Mouse (Mus musculus) CH12.LX (cell line): Measurements from ENCODE around the gene Tcl1b5.
"Not testable (repeated sequence)": the region's sequence is repeated elsewhere in the genome, so short reads cannot be mapped to it uniquely, and the experiment has no call there.

ENCODE experiments used
- CTCF ChIP-seq, 2 experiments: IDR thresholded peaks in 1 of 2; conservative IDR thresholded peaks in 1 of 2; 2 replicates each; pipeline ENCODE4 v1.5.1; 2011 to 2012; ENCODE audit warnings: low read depth in 2 of 2, low read length in 2 of 2, improper control_type of control experiment in 1 of 2, inconsistent platforms in 1 of 2, mild to moderate bottlenecking in 1 of 2, moderate library complexity in 1 of 2
- KAT2A ChIP-seq: IDR thresholded peaks from 2 replicates; pipeline ENCODE4 v1.6.1; 2012; ENCODE audit warnings: low read length, improper control_type of control experiment, inconsistent platforms; ENCODE audit not compliant: insufficient replicate concordance
- MXI1 ChIP-seq: IDR thresholded peaks from 2 replicates; pipeline ENCODE4 v1.6.1; 2011; ENCODE audit warnings: mild to moderate bottlenecking, low read depth, low read length, improper control_type of control experiment
- NRF1 ChIP-seq: IDR thresholded peaks from 2 replicates; pipeline ENCODE4 v1.6.1; 2014; ENCODE audit warnings: low read depth, mild to moderate bottlenecking, inconsistent platforms, low read length, improper control_type of control experiment, moderate library complexity
- POLR2A ChIP-seq: IDR thresholded peaks from 2 replicates; pipeline ENCODE4 v1.6.1; 2011; ENCODE audit warnings: low read depth, mild to moderate bottlenecking, improper control_type of control experiment, low read length
- POLR2AphosphoS2 ChIP-seq: IDR thresholded peaks from 2 replicates; pipeline ENCODE4 v1.6.1; 2011; ENCODE audit warnings: low read depth, low read length, improper control_type of control experiment
- TBP ChIP-seq: conservative IDR thresholded peaks from 2 replicates; pipeline ENCODE4 v1.6.1; 2011; ENCODE audit warnings: low read depth, low read length, improper control_type of control experiment
- USF1 ChIP-seq: IDR thresholded peaks from 2 replicates; pipeline ENCODE4 v1.6.1; 2014; ENCODE audit warnings: low read depth, mild to moderate bottlenecking, inconsistent platforms, low read length, improper control_type of control experiment
- ZC3H11A ChIP-seq: IDR thresholded peaks from 2 replicates; pipeline ENCODE4 v1.6.1; 2012; ENCODE audit warnings: low read depth, mild to moderate bottlenecking, inconsistent platforms, low read length, improper control_type of control experiment

DNA sequence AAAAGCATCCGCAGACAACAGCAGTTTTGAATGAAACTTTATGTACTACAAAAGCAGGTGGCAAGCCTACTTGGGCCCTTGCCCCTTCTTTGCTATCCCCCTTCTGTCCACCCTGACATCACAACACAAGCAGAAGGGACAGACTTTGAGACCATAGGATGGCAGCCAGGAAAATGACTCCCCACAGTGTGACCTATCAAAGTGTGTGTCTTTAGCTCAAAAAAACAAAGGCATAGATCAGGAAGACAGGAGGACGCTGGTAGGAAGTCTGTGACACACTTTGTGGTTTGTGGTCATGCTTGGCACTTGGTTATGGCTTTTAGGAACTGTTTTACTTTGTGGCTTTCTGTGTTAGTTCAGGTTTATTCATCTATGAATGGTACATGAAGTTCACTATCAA lies 42.0 kb upstream of the Tcl1b5 start:
- not testable (repeated sequence) for TF ChIP-seq CTCF (conservative IDR thresholded peaks at IDR 0.05 in 1 of 2, IDR thresholded peaks at IDR 0.05 in 1 of 2; ENCODE audit: low read depth in 2 of 2, low read length in 2 of 2); TBP; MXI1; KAT2A; POLR2A; ZC3H11A; USF1; POLR2AphosphoS2; NRF1
